12 mouse cellular contexts compared by ENCODE assay signal in genomic region chr6:67481012-67481411, GRCm38 (mm10). TPM values are rescaled to one million over a fixed set of nuclear protein-coding genes. Genes with fewer than 3 reads are reported as not detected.
A peak's percentile ranks its signal among the peaks of the same experiment; 100 is the strongest.
DNase-seq lines count a peak whose midpoint lies in the region; ATAC-seq and TF ChIP-seq lines count a peak whose summit lies in the region.
"Had no signal": no experiment of that assay in that cellular context is flagged by ENCODE, and none has a peak within 500 bp of the region (broad histone marks: within the 10 kb centered on the region; RNA-seq: fewer than 3 reads in every experiment).

No protein-coding gene starts in this region.

- peak; percentile 93 for TF ChIP-seq EP300 in lung, postnatal 0 days (IDR thresholded peaks at IDR 0.05)

- 23% methylated on average over 2 of the region's 2 CpGs for WGBS in heart, embryonic 13.5 days
- WGBS in kidney, embryonic 15.5 days: 70% methylated on average over 2 of the region's 2 CpGs
- WGBS in lung, postnatal 0 days: 50% methylated on average over 2 of the region's 2 CpGs
- WGBS in neural tube, embryonic 15.5 days: 80% methylated on average over 2 of the region's 2 CpGs

- H3K27ac ChIP-seq in heart, embryonic 13.5 days (replicated peaks): peak overlapping the region; percentile 83
- H3K27ac ChIP-seq in kidney, embryonic 15.5 days: no peak overlapping the region
- no peak overlapping the region for H3K27ac ChIP-seq in lung, postnatal 0 days (ENCODE audit: low read length)
- H3K27ac ChIP-seq in neural tube, embryonic 15.5 days (replicated peaks): no peak overlapping the region
- H3K27ac ChIP-seq: limb, embryonic 15.5 days had no signal

- H3K9me3 ChIP-seq in heart, embryonic 13.5 days: no peaks in the 10 kb centered on the region
- H3K9me3 ChIP-seq in kidney, embryonic 15.5 days (replicated peaks): no peaks in the 10 kb centered on the region
- no peaks in the 10 kb centered on the region for H3K9me3 ChIP-seq in lung, postnatal 0 days (ENCODE audit: low read length)
- no peaks in the 10 kb centered on the region for H3K9me3 ChIP-seq in neural tube, embryonic 15.5 days (replicated peaks)
- H3K9me3 ChIP-seq: limb, embryonic 15.5 days; megakaryocyte, embryonic 14.5 days had no signal

- H3K9ac ChIP-seq in heart, embryonic 13.5 days: no peak overlapping the region
- H3K9ac ChIP-seq in kidney, embryonic 15.5 days: no peak overlapping the region
- H3K9ac ChIP-seq in lung, postnatal 0 days (replicated peaks; ENCODE audit: low read depth): no peak overlapping the region
- no peak overlapping the region for H3K9ac ChIP-seq in neural tube, embryonic 15.5 days (replicated peaks)
- H3K9ac ChIP-seq: limb, embryonic 15.5 days had no signal

- H3K4me2 ChIP-seq in heart, embryonic 13.5 days: no peak overlapping the region
- no peak overlapping the region for H3K4me2 ChIP-seq in kidney, embryonic 15.5 days
- H3K4me2 ChIP-seq in lung, postnatal 0 days (replicated peaks; ENCODE audit: low read depth, low read length): no peak overlapping the region
- no peak overlapping the region for H3K4me2 ChIP-seq in neural tube, embryonic 15.5 days
- H3K4me2 ChIP-seq: limb, embryonic 15.5 days had no signal

- no peak overlapping the region for H3K4me3 ChIP-seq in heart, embryonic 13.5 days
- H3K4me3 ChIP-seq in kidney, embryonic 15.5 days (replicated peaks): no peak overlapping the region
- H3K4me3 ChIP-seq in lung, postnatal 0 days (ENCODE audit: low read depth, low read length): no peak overlapping the region
- no peak overlapping the region for H3K4me3 ChIP-seq in neural tube, embryonic 15.5 days (replicated peaks)
- H3K4me3 ChIP-seq: limb, embryonic 15.5 days; megakaryocyte, embryonic 14.5 days had no signal

- ATAC-seq in heart, embryonic 13.5 days (ENCODE audit: extremely low read depth, insufficient number of reproducible peaks, low FRiP score, low TSS enrichment): peak; percentile 35; the same call in 1 of the 2 replicates
- peak; percentile 77 for ATAC-seq in kidney, embryonic 15.5 days (replicated peaks; ENCODE audit: low FRiP score)
- ATAC-seq in lung, postnatal 0 days: peak; percentile 98
- no peak for ATAC-seq in neural tube, embryonic 15.5 days (ENCODE audit: low FRiP score)

- intact Hi-C loops in heart, postnatal 36 days (cut with DNase I): no loop called here
- intact Hi-C loops in gastrocnemius, postnatal 36 days (cut with DNase I): no loop called here
- intact Hi-C loops in left cerebral cortex, postnatal 25 days (cut with DNase I): no loop called here

- H3K4me1 ChIP-seq in heart, embryonic 13.5 days: peaks cover 16% of the 10 kb centered on the region
- H3K4me1 ChIP-seq in kidney, embryonic 15.5 days: no peaks in the 10 kb centered on the region
- no peaks in the 10 kb centered on the region for H3K4me1 ChIP-seq in lung, postnatal 0 days (ENCODE audit: insufficient read depth, low read depth, low read length)
- no peaks in the 10 kb centered on the region for H3K4me1 ChIP-seq in neural tube, embryonic 15.5 days
- H3K4me1 ChIP-seq: limb, embryonic 15.5 days; megakaryocyte, embryonic 14.5 days had no signal

- H3K36me3 ChIP-seq in heart, embryonic 13.5 days: no peaks in the 10 kb centered on the region
- H3K36me3 ChIP-seq in kidney, embryonic 15.5 days: no peaks in the 10 kb centered on the region
- H3K36me3 ChIP-seq in lung, postnatal 0 days (ENCODE audit: insufficient read depth, low read length): no peaks in the 10 kb centered on the region
- no peaks in the 10 kb centered on the region for H3K36me3 ChIP-seq in neural tube, embryonic 15.5 days
- H3K36me3 ChIP-seq: limb, embryonic 15.5 days had no signal

- no peak for TF ChIP-seq CTCF in lung, postnatal 0 days (IDR thresholded peaks at IDR 0.05)

- DNase-seq in heart, postnatal 36 days: no peak
- DNase-seq in R1 (ENCODE audit: low read depth, low spot score): peak; percentile 12
- peak; percentile 73 for DNase-seq in lung, postnatal 0 days (ENCODE audit: low spot score)
- DNase-seq in gastrocnemius, postnatal 36 days: no peak
- no peak for DNase-seq in left cerebral cortex, postnatal 25 days (ENCODE audit: low spot score in 2 of 2)
- DNase-seq: cerebellum, postnatal 36 days had no signal

- no peaks in the 10 kb centered on the region for H3K27me3 ChIP-seq in heart, embryonic 13.5 days (replicated peaks)
- H3K27me3 ChIP-seq in kidney, embryonic 15.5 days: no peaks in the 10 kb centered on the region
- no peaks in the 10 kb centered on the region for H3K27me3 ChIP-seq in lung, postnatal 0 days (replicated peaks; ENCODE audit: insufficient read depth, low read length)
- no peaks in the 10 kb centered on the region for H3K27me3 ChIP-seq in neural tube, embryonic 15.5 days (replicated peaks)
- H3K27me3 ChIP-seq: limb, embryonic 15.5 days had no signal

RNA-seq across cellular contexts. Expression of gene Il23r, which starts 10.6 kb away (rescaled TPM):
- not detected in 2 replicates for polyA plus RNA-seq in heart, embryonic 13.5 days (2015; fragmentation: Nextera tagmentation; extraction: Ambion mirVana)
- total RNA-seq in heart, postnatal 36 days (2021): not detected
- polyA plus RNA-seq in kidney, embryonic 15.5 days (2015; fragmentation: Nextera tagmentation; extraction: Ambion mirVana): not detected in 2 replicates
- not detected in 2 replicates for polyA plus RNA-seq in lung, postnatal 0 days (2015; fragmentation: Nextera tagmentation; extraction: Ambion mirVana)
- not detected for total RNA-seq in gastrocnemius, postnatal 36 days (2021)
- not detected for total RNA-seq in left cerebral cortex, postnatal 25 days (2021)
- not detected in 2 replicates for polyA plus RNA-seq in neural tube, embryonic 15.5 days (2015; fragmentation: Nextera tagmentation; extraction: Ambion mirVana)
- polyA plus RNA-seq: brain, embryonic 14.5 days had no signal

RNA-seq across cellular contexts. Expression of gene Tacstd2, which starts 54.6 kb away (rescaled TPM):
- polyA plus RNA-seq in heart, embryonic 13.5 days (2015; fragmentation: Nextera tagmentation; extraction: Ambion mirVana): 0.38 and 0.53 TPM in 2 replicates
- total RNA-seq in heart, postnatal 36 days (2021): not detected
- 61.1 and 63.1 TPM in 2 replicates for polyA plus RNA-seq in kidney, embryonic 15.5 days (2015; fragmentation: Nextera tagmentation; extraction: Ambion mirVana)
- 89.1 and 101 TPM in 2 replicates for polyA plus RNA-seq in lung, postnatal 0 days (2015; fragmentation: Nextera tagmentation; extraction: Ambion mirVana)
- not detected for total RNA-seq in gastrocnemius, postnatal 36 days (2021)
- total RNA-seq in left cerebral cortex, postnatal 25 days (2021): under 1 TPM in 1 of 2 experiments, not detected in 1; 0.18 TPM
- polyA plus RNA-seq in neural tube, embryonic 15.5 days (2015; fragmentation: Nextera tagmentation; extraction: Ambion mirVana): 0.73 and 5.6 TPM in 2 replicates

Comparison
In these comparisons a context has a peak if more than half of its experiments do, and no peak if none do; other contexts are left out.
1. DNase-seq: peak in R1 (single experiment) and lung, postnatal 0 days (single experiment); none in heart, postnatal 36 days (0 of 2), gastrocnemius, postnatal 36 days (0 of 2) and left cerebral cortex, postnatal 25 days (0 of 2).